Mouse (Mus musculus): ENCODE results near the gene Trp53bp2. TPM values are rescaled to one million over a fixed set of nuclear protein-coding genes. Genes with fewer than 3 reads are reported as not detected.

The Trp53bp2 gene
- total RNA-seq, 2 experiments from 2014 or later, result 19.9 to 20.2 TPM

DNA sequence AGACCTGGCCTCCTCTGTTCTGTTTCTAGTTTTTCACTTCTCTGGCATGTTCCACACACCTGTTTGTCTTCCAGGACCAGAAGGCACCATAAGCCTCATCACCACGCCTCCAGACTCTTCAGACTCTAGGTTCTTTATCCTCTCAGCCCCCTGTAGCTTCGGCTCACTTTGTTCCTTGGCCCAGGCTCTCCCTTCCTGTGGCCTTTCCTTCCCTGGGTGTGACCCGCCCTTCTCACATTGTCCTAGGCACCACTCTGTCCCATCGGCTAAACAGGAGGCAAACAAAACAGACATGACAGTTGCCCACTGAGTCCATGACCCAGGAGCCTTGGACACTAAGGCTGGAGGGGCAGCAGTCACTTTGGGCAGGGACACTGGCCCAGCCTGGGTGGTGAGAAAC lies 91.3 kb downstream of the Trp53bp2 start:
- DNase-seq, result no peak

- DNase-seq, result no peak
These were observed 91.9 kb downstream of the Trp53bp2 start for GRCm38 (mm10) chr1:182500843-182501242.

DNA sequence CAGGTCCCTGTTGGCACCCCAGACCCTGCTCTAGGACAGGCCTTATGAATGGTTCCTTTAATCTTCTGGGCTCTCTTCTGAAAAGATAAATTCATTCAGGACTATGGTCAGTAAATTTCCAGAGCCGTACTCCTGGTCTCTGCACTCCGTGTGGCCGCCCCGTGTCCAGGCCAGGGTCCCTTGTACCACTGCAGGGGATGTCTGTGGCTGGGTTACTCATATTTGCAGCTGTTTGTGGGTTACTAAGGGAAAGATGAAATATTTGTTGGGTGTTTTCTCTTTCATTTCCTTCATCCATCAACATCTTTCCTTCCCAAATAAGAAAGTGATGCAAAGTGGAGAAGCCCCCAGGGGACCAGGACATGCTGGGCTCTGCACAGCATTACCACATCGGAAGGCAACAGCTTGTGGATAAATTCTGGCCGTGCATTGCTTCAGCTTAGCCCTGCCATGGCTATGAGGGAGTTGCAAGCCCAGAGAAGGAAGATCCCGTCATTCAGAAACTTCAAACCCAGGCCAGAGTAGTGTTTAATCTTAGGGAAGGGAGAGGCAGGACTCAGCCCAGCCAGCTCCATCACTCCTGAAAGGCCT lies 92.9 kb downstream of the Trp53bp2 start:
- DNase-seq, result no peak

DNA sequence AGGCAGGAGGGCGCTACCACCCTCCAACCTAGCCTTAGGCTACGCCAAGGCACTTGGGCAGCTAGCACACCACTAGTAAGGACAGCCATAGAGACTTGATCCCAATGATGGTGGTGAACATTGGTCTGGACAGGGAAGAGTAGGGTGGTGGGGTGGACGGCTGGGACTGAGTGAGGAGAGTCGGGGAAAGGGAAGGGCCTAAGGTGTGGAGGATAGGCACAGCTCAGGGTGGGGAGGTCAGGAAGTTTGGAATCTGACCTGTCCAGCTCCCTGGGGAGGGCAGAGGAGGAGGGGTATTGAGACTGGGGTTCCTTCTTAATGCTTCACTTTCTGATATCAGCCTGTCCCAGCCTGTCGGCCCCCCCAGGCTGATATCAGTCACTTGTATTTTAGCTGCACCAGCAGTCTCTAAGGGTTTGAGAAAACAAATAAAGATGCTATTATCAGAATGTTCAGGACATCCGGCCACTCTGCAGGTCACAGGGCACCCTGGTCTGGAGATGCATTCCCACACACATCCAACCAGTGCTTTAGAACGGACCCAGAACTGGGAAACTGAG lies 93.6 kb downstream of the Trp53bp2 start:
- DNase-seq, result no peak

GRCm38 (mm10) chr1:182503206-182503900 lies 94.4 kb downstream of the Trp53bp2 start:
- no peak for DNase-seq

DNA sequence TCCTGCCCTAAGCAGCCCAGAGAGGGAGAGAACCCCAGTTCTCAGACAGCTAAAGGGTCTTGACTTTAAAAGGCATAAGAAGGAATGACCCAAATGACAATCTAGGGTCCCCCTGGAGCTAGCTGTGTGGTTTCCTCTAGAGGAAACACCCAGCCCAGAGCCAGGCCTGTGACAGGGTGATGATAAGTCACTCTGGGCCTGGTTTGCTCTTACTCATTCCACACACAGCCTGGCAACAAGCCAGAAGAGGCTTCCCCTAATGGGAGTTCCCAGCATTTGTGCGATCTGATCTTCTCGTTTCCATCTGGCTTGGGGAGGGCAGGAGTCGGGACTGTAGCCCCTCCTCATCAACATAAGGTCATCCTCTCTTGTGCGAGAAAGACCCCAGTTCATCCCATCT lies 95.3 kb downstream of the Trp53bp2 start:
- peak; percentile 85 to 90 for DNase-seq

DNA sequence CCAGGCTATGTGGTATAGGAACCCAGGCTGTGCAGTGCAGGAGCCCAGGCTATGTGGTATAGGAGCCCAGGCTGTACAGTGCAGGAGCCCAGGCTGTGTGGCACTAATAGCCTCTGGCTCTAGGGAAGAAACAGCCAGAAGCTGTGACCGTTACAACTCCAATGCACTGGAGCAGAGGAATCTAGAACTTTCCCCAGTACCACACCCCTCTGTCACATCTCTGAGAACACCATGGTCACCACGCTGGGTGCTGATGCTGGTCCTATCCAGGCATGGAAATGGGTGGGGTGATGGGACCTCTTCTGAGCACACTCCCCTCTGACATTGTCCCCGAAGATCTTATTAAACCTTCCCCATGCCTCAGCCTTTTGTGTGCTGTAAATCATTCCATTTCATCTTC lies 96.3 kb downstream of the Trp53bp2 start:
- no peak for DNase-seq

GRCm38 (mm10) chr1:182506229-182506986 lies 97.4 kb downstream of the Trp53bp2 start:
- peak; percentile 68 to 77 for DNase-seq

GRCm38 (mm10) chr1:182509110-182509797 lies 100.3 kb downstream of the Trp53bp2 start:
- no peak for DNase-seq

DNA sequence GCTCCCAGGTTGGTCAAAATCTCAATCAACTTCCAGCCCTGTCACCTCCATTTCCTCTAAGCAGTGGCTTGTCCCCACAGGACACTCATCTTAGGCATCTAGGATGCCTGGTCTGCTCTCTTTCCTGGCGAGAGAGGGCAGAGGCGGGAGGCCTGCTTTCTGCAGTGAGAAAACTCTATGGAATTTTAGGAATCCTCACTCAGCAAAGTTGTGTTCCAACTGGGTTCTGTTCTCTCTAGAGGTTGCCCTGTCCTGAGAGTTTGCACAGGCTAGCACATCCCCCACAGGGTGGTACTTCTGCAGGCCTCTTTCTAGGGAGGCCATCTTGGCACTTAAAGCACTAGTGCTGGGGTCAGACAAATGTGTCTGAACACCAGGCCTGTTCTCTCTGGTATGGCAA lies 102.1 kb downstream of the Trp53bp2 start:
- no peak for DNase-seq

GRCm38 (mm10) chr1:182511778-182512177 lies 102.8 kb downstream of the Trp53bp2 start:
- DNase-seq, result no peak

Other genes starting within 250 kb of the Trp53bp2 start
- not detected for gene Vmn1r1, start 244.7 kb upstream of the Trp53bp2 start, total RNA-seq (2021)
- 10 to 100 TPM; 85.6 to 95.6 TPM for gene Degs1, start 126.4 kb upstream of the Trp53bp2 start, total RNA-seq (2021)
- 10 to 100 TPM; 34.5 to 44.1 TPM for gene Fbxo28, start 67.5 kb upstream of the Trp53bp2 start, total RNA-seq (2021)
- gene Capn2, start 108.4 kb downstream of the Trp53bp2 start, total RNA-seq (2021), result 10 to 100 TPM; 67.0 to 88.1 TPM
- under 1 TPM in 1 of 2 experiments, not detected in 1; 0.13 TPM for gene Capn8, start 155.8 kb downstream of the Trp53bp2 start, total RNA-seq (2021)